Mouse (Mus musculus) bone marrow, adult 2 months (tissue): Measurements from ENCODE around the gene Igsf21.

Experiments used
- CTCF ChIP-seq: fragments of 200-500 bp; IDR thresholded peaks from 2 replicates; pipeline ENCODE4 v1.5.1; 2011; ENCODE audit warnings: low read length, control low read depth; ENCODE audit not compliant: control insufficient read depth, insufficient read depth
- POLR2A ChIP-seq: fragments of 200-500 bp; IDR thresholded peaks from 2 replicates; pipeline ENCODE4 v1.6.1; 2011; ENCODE audit warnings: low read depth, mild to moderate bottlenecking, control low read depth, low read length, borderline replicate concordance; ENCODE audit not compliant: control insufficient read depth

GRCm38 (mm10) chr4:140023833-140024232, 222.8 kb downstream of the Igsf21 start:
- TF ChIP-seq CTCF, result no peak
- no peak for TF ChIP-seq POLR2A
